Mouse (Mus musculus) thymus, adult 2 months (tissue): ENCODE results near the gene Masp2. TPM values are rescaled to one million over a fixed set of nuclear protein-coding genes. Genes with fewer than 3 reads are reported as not detected.

Source experiments
- DNase-seq: peaks from one replicate; pipeline ENCODE4 v3.0.0; 2021
- H3K27ac ChIP-seq: fragments of 200-500 bp; 2 replicates; pipeline ENCODE4 v1.5.1; 2012; ENCODE audit warnings: low read length, control low read depth; ENCODE audit not compliant: control insufficient read depth, insufficient read depth
- H3K27me3 ChIP-seq: fragments of 200-500 bp; 2 replicates; pipeline ENCODE4 v1.6.1; 2012; ENCODE audit warnings: mild to moderate bottlenecking, low read length, moderate library complexity, mixed read lengths; ENCODE audit not compliant: control insufficient read depth, insufficient read depth
- H3K36me3 ChIP-seq: fragments of 200-500 bp; 2 replicates; pipeline ENCODE4 v1.6.1; 2012; ENCODE audit warnings: mild to moderate bottlenecking, low read length, moderate library complexity; ENCODE audit not compliant: control insufficient read depth, insufficient read depth
- H3K4me1 ChIP-seq: fragments of 200-500 bp; replicated peaks from 2 replicates; pipeline ENCODE4 v1.6.1; 2012; ENCODE audit warnings: low read length; ENCODE audit not compliant: control insufficient read depth, insufficient read depth
- H3K4me3 ChIP-seq: fragments of 200-500 bp; 2 replicates; pipeline ENCODE4 v1.5.1; 2012; ENCODE audit warnings: mild to moderate bottlenecking, low read length, control low read depth, moderate library complexity; ENCODE audit not compliant: control insufficient read depth, insufficient read depth
- CTCF ChIP-seq: fragments of 200-500 bp; IDR thresholded peaks from 2 replicates; pipeline ENCODE4 v1.5.1; 2012; ENCODE audit warnings: mild to moderate bottlenecking, control low read depth, low read length, moderate library complexity, borderline replicate concordance; ENCODE audit not compliant: control insufficient read depth, poor library complexity, insufficient read depth; ENCODE audit errors: extremely low read depth
- POLR2A ChIP-seq: fragments of 200-500 bp; IDR thresholded peaks from 2 replicates; pipeline ENCODE4 v1.6.1; 2012; ENCODE audit warnings: mild to moderate bottlenecking, low read length, control low read depth, moderate library complexity; ENCODE audit not compliant: control insufficient read depth, poor library complexity, insufficient read depth; ENCODE audit errors: extremely low read depth
- WGBS: fragments of 180-500 bp; shearing (Covaris S2); methylation state at CpG from one replicate; pipeline ENCODE4 v1.1.7; 2018; 5-methylcytosine and 5-hydroxymethylcytosine counted together
- polyA plus RNA-seq: library from polyadenylated mRNA; depleted of rRNA; stranded (reverse); fragments of >200 nt; gene quantifications from 2 replicates; pipeline ENCODE4 v1.2.3, GENCODE M21; 2012

Gene Masp2
- polyA plus RNA-seq, 1 experiment: 3.8 TPM

GRCm38 (mm10) chr4:148622485-148622884 is 20.1 kb downstream of the Masp2 start:
- DNase-seq: no peak
- peaks cover 6% of the 10 kb centered on the region for H3K4me1 ChIP-seq
- H3K27ac ChIP-seq: no peak overlapping the region
- TF ChIP-seq CTCF (no peak), POLR2A (no peak)
- no peaks in the 10 kb centered on the region for H3K27me3 ChIP-seq
- WGBS: 98% methylated on average over 4 of the region's 4 CpGs
- H3K36me3 ChIP-seq: peaks cover 69% of the 10 kb centered on the region
- H3K4me3 ChIP-seq: no peak overlapping the region

- Histone ChIP-seq H3K27me3 (no peaks in the 10 kb centered on the region), H3K4me1 (peaks cover 6% of the 10 kb centered on the region), H3K36me3 (peaks cover 62% of the 10 kb centered on the region), H3K27ac (no peak overlapping the region), H3K4me3 (no peak overlapping the region)
- WGBS: 64% methylated on average over 4 of the region's 4 CpGs
- no peak for DNase-seq
- TF ChIP-seq POLR2A (no peak), CTCF (no peak)
Observed at GRCm38 (mm10) chr4:148623609-148624008, 21.3 kb downstream of the Masp2 start.

- Histone ChIP-seq H3K4me3 (no peak overlapping the region), H3K4me1 (peaks cover 6% of the 10 kb centered on the region), H3K27me3 (no peaks in the 10 kb centered on the region), H3K36me3 (peaks cover 48% of the 10 kb centered on the region), H3K27ac (no peak overlapping the region)
- DNase-seq: no peak
- 91% methylated on average over 10 of the region's 10 CpGs for WGBS
- no peak for TF ChIP-seq CTCF
Observed at GRCm38 (mm10) chr4:148625010-148625409, 22.7 kb downstream of the Masp2 start.

GRCm38 (mm10) chr4:148625756-148626622 is 23.6 kb downstream of the Masp2 start:
- TF ChIP-seq CTCF (no peak), POLR2A (no peak)
- H3K4me3 ChIP-seq: peak overlapping the region; percentile 94
- DNase-seq: peak; percentile 37
- H3K4me1 ChIP-seq: peaks cover 6% of the 10 kb centered on the region
- under 1% methylated on average over 57 of the region's 57 CpGs for WGBS
- peaks cover 39% of the 10 kb centered on the region for H3K36me3 ChIP-seq
- H3K27me3 ChIP-seq: no peaks in the 10 kb centered on the region
- peak overlapping the region; percentile 87 for H3K27ac ChIP-seq

- no peak for TF ChIP-seq CTCF
- TF ChIP-seq POLR2A: peak; percentile 97
- DNase-seq: peak; percentile 97
- no peaks in the 10 kb centered on the region for H3K27me3 ChIP-seq
- H3K36me3 ChIP-seq: peaks cover 32% of the 10 kb centered on the region
- H3K4me1 ChIP-seq: peaks cover 6% of the 10 kb centered on the region
- H3K4me3 ChIP-seq: peak within 1 kb of the TSS; percentile 94
- WGBS: under 1% methylated on average over 51 of the region's 51 CpGs
- peak within 1 kb of the TSS; percentile 87 for H3K27ac ChIP-seq
Observed at GRCm38 (mm10) chr4:148626623-148627185, 24.4 kb downstream of the Masp2 start, which contains the start of gene Tardbp. Gene Tardbp, minus strand, starts transcription at chr4:148627019.

GRCm38 (mm10) chr4:148627246-148627645 is 24.9 kb downstream of the Masp2 start:
- Histone ChIP-seq H3K4me1 (peaks cover 6% of the 10 kb centered on the region), H3K4me3 (no peak overlapping the region), H3K27me3 (no peaks in the 10 kb centered on the region), H3K27ac (no peak overlapping the region), H3K36me3 (peaks cover 26% of the 10 kb centered on the region)
- no peak for DNase-seq
- TF ChIP-seq CTCF (no peak), POLR2A (no peak)
- WGBS: 67% methylated on average over 3 of the region's 3 CpGs
